Mouse (Mus musculus) cerebellum, adult 9-11 months (tissue): Measurements from ENCODE around the gene Krt2.

ENCODE experiments used
- DNase-seq: peaks from one replicate; pipeline ENCODE4 v3.0.0; 2022

Krt2 gene

GRCm38 (mm10) chr15:101772080-101772710 is 45.8 kb downstream of the Krt2 start:
- no peak for DNase-seq

GRCm38 (mm10) chr15:101770226-101770625 is 47.7 kb downstream of the Krt2 start:
- no peak for DNase-seq
